Mouse (Mus musculus): ENCODE measurements around the gene Olfr1243.
"Not testable (repeated sequence)": the region's sequence is repeated elsewhere in the genome, so short reads cannot be mapped to it uniquely, and the experiment has no call there.

Olfr1243 gene

GRCm38 (mm10) chr2:89531387-89531786 lies at the start of gene Olfr1243:
Olfr1243 (minus strand) TSS chr2:89531487.
- DNase-seq (ENCODE audit: low spot score in 2 of 2), result no peak

GRCm38 (mm10) chr2:89578347-89578746 lies 47.1 kb upstream of the Olfr1243 start, which contains the start of gene Olfr1245:
Olfr1245 (minus strand) TSS chr2:89578447.
- DNase-seq (ENCODE audit: low spot score in 2 of 2), result no peak

GRCm38 (mm10) chr2:89562706-89563105 lies 31.4 kb upstream of the Olfr1243 start:
- DNase-seq (ENCODE audit: low spot score in 2 of 2), result not testable (repeated sequence)

GRCm38 (mm10) chr2:89544516-89544915 lies 13.2 kb upstream of the Olfr1243 start:
- no peak for DNase-seq (ENCODE audit: low spot score in 2 of 2)

GRCm38 (mm10) chr2:89539923-89540322 lies 8.6 kb upstream of the Olfr1243 start:
- DNase-seq (ENCODE audit: low spot score in 2 of 2), result peak in 1 of 2 experiments; percentile 39

- no peak for DNase-seq (ENCODE audit: low spot score in 2 of 2)
Measured at GRCm38 (mm10) chr2:89498235-89498634, 33.1 kb downstream of the Olfr1243 start, which contains the start of gene Olfr1242. Olfr1242 (minus strand) TSS chr2:89498335.

GRCm38 (mm10) chr2:89487026-89487425 lies 44.3 kb downstream of the Olfr1243 start, which contains the start of gene Olfr1241:
Olfr1241 (minus strand) TSS chr2:89487126.
- no peak for DNase-seq (ENCODE audit: low spot score in 2 of 2)

Data from frontal cortex, postnatal 36 days (tissue).